Mouse (Mus musculus) spleen, adult 2 months (tissue): ENCODE measurements around the gene Spp1.

Experiments
- CTCF ChIP-seq: fragments of 200-500 bp; IDR thresholded peaks from 2 replicates; pipeline ENCODE4 v1.5.1; 2011; ENCODE audit warnings: mild to moderate bottlenecking, inconsistent platforms; ENCODE audit not compliant: insufficient read depth, insufficient read length, insufficient replicate concordance; ENCODE audit errors: extremely low read depth
- POLR2A ChIP-seq: fragments of 200-500 bp; IDR thresholded peaks from 2 replicates; pipeline ENCODE4 v1.6.1; 2011; ENCODE audit warnings: low read depth, low read length, inconsistent platforms

- TF ChIP-seq CTCF (no peak), POLR2A (no peak)
These were observed 29.9 kb upstream of the Spp1 start for GRCm38 (mm10) chr5:104405051-104405450.
